Mouse (Mus musculus) neural tube, embryonic 15.5 days (tissue): ENCODE data around the gene Ppp1r16b. TPM values are rescaled to one million over a fixed set of nuclear protein-coding genes. Genes with fewer than 3 reads are reported as not detected.

Experiments used
- ATAC-seq: fragments of 200-750 bp; cut with Nextera tagmentation; 2 replicates; pipeline ENCODE4 v1.8.0; 2017; ENCODE audit warnings: mild to moderate bottlenecking, moderate TSS enrichment, moderate library complexity; ENCODE audit not compliant: low FRiP score
- H3K27ac ChIP-seq: fragments of 300-500 bp; sonication (generic); replicated peaks from 2 replicates; pipeline ENCODE4 v1.5.1; 2015; ENCODE audit warnings: mild to moderate bottlenecking, inconsistent platforms
- H3K27me3 ChIP-seq: fragments of 300-500 bp; sonication (generic); replicated peaks from 2 replicates; pipeline ENCODE4 v1.6.1; 2015; ENCODE audit warnings: inconsistent platforms
- H3K36me3 ChIP-seq: fragments of 300-500 bp; sonication (generic); 2 replicates; pipeline ENCODE4 v1.6.1; 2015; ENCODE audit warnings: inconsistent platforms
- H3K4me1 ChIP-seq: fragments of 300-500 bp; sonication (generic); 2 replicates; pipeline ENCODE4 v1.6.1; 2015; ENCODE audit warnings: inconsistent platforms
- H3K4me2 ChIP-seq: fragments of 300-500 bp; sonication (generic); 2 replicates; pipeline ENCODE4 v1.6.1; 2015; ENCODE audit warnings: inconsistent platforms, mild to moderate bottlenecking, moderate library complexity
- H3K4me3 ChIP-seq: fragments of 300-500 bp; sonication (generic); replicated peaks from 2 replicates; pipeline ENCODE4 v1.5.1; 2015; ENCODE audit warnings: mild to moderate bottlenecking, inconsistent platforms
- H3K9ac ChIP-seq: fragments of 300-500 bp; sonication (generic); replicated peaks from 2 replicates; pipeline ENCODE4 v1.6.1; 2015; ENCODE audit warnings: mild to moderate bottlenecking, inconsistent platforms
- H3K9me3 ChIP-seq: fragments of 300-500 bp; sonication (generic); replicated peaks from 2 replicates; pipeline ENCODE4 v1.6.1; 2016; ENCODE audit warnings: inconsistent platforms
- WGBS: fragments of 180-500 bp; shearing (Covaris S2); methylation state at CpG from one replicate; pipeline ENCODE4 v1.1.7; 2015; ENCODE audit warnings: mixed read lengths; 5-methylcytosine and 5-hydroxymethylcytosine counted together
- polyA plus RNA-seq: library from polyadenylated mRNA; unstranded; fragments of >200 nt; fragmentation: Nextera tagmentation; extraction: Ambion mirVana; gene quantifications from 2 replicates; pipeline ENCODE4 v1.2.1, GENCODE M21; 2015

Ppp1r16b gene
- polyA plus RNA-seq, 1 experiment from 2014 or later, result 26.6 TPM

DNA sequence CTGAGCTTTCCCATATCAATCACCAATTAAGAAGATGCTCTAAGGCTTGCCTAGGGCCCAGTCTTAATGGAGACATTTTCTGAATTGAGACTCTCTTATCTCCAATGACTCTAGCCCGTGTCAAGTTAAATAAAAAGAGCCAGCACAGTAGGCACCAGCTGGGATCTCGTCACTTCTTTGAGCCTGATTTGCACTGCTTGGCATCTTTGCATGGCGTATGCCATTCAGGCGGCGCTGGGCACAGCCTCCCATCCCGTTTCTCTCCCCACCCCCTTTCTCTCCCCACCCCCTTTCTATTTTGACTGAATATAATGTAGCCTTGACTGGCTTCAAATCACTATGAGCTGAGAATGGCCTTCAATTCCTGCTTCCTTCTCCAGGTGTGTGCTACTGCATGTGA lies 16.5 kb downstream of the Ppp1r16b start:
- ATAC-seq, result no peak

DNA sequence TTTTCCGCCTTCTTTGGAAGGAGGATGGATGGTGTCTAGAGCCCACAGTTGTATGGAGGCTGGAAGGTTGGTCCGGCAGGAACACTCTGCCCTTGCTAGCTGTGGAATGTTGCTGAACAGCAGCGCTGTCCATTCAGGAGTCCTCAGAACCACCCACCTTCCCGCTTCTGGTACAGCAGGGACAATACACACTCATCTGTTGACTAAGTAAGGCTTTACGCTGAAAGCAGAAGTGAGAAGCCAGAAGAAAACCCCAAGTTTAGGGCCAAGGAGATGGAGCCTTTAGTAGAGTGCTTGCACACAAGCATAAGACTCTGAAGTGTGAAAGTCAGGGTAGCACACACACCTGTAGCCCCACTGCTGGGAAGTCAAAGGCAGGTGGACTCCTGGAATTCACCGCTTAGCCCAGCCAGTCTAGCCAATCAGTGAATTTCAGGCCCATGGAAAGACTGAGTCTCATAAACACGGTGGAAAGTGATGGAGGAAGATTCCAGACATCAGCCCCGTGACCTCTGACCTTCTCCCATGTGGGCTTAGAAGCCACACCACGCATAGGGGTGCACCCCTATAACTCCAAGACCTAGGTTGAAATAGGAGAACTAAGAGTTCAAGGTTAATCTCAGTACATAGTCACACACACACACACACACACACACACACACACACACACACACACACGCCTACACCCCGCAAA lies 17.3 kb downstream of the Ppp1r16b start:
- no peak for ATAC-seq
- no peak overlapping the region for H3K4me3 ChIP-seq
- H3K27me3 ChIP-seq, result no peaks in the 10 kb centered on the region
- no peaks in the 10 kb centered on the region for H3K36me3 ChIP-seq
- peaks cover 26% of the 10 kb centered on the region for H3K4me1 ChIP-seq
- no peak overlapping the region for H3K4me2 ChIP-seq
- H3K9me3 ChIP-seq, result no peaks in the 10 kb centered on the region
- H3K27ac ChIP-seq, result no peak overlapping the region
- no peak overlapping the region for H3K9ac ChIP-seq
- 64% methylated on average over 11 of the region's 11 CpGs for WGBS

More for the DNA sequence above, 16.5 kb downstream of the Ppp1r16b start:
- H3K27me3 ChIP-seq, result no peaks in the 10 kb centered on the region
- H3K4me2 ChIP-seq, result no peak overlapping the region
- H3K36me3 ChIP-seq, result no peaks in the 10 kb centered on the region
- H3K9ac ChIP-seq, result no peak overlapping the region
- H3K4me3 ChIP-seq, result no peak overlapping the region
- peaks cover 26% of the 10 kb centered on the region for H3K4me1 ChIP-seq
- H3K9me3 ChIP-seq, result no peaks in the 10 kb centered on the region
- H3K27ac ChIP-seq, result no peak overlapping the region
- 57% methylated on average over 6 of the region's 6 CpGs for WGBS

DNA sequence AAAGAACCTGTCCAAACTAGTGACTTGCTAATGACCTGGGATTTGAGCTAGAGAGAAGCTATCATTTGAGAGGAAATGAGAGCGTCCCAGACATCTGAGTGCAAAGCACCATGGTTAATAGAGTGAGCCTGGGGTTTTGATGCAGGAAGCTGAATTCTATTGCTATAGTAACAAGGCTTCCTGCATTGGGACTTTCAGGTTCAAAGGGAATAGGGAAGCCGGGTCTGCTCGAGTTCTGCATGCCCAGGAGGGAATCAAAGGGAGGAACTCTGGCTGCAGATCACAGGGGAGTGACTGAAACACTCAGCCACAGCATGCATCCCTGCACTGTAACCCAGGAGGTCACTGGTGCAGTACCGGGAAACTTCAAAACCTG lies 17.8 kb downstream of the Ppp1r16b start:
- Histone ChIP-seq H3K27me3 (no peaks in the 10 kb centered on the region), H3K9me3 (no peaks in the 10 kb centered on the region), H3K4me1 (peaks cover 31% of the 10 kb centered on the region), H3K9ac (no peak overlapping the region), H3K27ac (0 out of 2 replicates have a peak overlapping the region, but pooled peaks have one; percentile 2), H3K4me3 (no peak overlapping the region), H3K36me3 (no peaks in the 10 kb centered on the region), H3K4me2 (no peak overlapping the region)
- WGBS, result 15% methylated on average over 4 of the region's 4 CpGs
- no peak for ATAC-seq

DNA sequence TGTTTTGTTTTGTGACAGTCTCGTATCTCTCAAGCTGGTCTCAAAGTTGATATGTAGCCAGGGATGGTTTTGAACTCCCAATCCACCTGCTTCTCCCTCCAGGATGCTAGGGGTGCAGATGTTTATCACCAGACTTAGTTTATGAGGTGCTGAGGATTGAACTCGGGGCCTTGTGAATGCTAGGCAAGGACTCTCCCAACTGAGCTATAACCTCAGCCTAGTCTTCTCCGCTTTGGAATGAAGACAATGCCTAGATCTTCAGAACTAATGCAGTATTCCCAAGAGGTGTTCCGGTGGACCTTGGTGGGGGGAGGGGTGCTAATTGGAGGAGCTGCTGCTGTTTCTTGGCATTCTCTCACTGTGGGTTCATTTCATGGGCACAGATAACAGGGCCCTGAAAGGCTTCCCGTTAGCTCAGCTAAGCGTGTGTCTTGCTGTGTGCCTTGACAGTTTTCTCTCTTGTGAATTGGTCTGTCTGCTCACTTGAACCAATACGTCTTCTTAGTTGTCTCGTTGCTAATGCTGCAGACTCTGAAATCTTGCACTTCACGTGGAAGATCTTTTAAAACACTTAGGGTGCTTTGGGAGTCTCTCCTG lies 19.1 kb downstream of the Ppp1r16b start:
- 47% methylated on average over 9 of the region's 9 CpGs for WGBS
- Histone ChIP-seq H3K27ac (no peak overlapping the region), H3K36me3 (no peaks in the 10 kb centered on the region)

DNA sequence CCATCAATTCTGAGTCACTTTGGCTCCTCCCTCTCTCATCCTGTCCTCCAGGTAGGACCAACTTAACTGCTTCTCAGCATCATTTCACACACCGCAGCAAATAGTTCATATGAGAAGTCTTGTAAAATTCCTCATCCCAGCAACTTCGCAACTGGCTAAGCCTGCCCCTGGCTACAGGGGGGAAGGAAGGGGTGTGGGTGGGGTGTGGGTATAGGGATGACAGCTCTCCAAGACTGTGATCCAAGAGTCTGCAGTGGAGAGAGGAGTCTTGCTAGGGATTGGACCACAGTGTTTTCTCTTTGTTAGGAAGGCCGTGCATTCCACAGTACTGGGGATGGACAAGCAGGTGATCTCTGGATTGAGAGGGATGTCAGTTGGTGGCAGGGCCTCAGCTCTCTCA lies 19.7 kb downstream of the Ppp1r16b start:
- Histone ChIP-seq H3K4me2 (no peak overlapping the region), H3K9me3 (no peaks in the 10 kb centered on the region), H3K27me3 (no peaks in the 10 kb centered on the region), H3K36me3 (no peaks in the 10 kb centered on the region), H3K27ac (no peak overlapping the region), H3K9ac (no peak overlapping the region), H3K4me1 (peaks cover 36% of the 10 kb centered on the region), H3K4me3 (no peak overlapping the region)
- WGBS, result 84% methylated on average over 3 of the region's 3 CpGs
- no peak for ATAC-seq

More for the DNA sequence above, 19.1 kb downstream of the Ppp1r16b start:
- H3K4me1 ChIP-seq, result peaks cover 31% of the 10 kb centered on the region
- no peak for ATAC-seq
- no peak overlapping the region for H3K4me3 ChIP-seq
- H3K4me2 ChIP-seq, result no peak overlapping the region
- H3K9me3 ChIP-seq, result no peaks in the 10 kb centered on the region
- no peak overlapping the region for H3K9ac ChIP-seq
- H3K27me3 ChIP-seq, result no peaks in the 10 kb centered on the region

DNA sequence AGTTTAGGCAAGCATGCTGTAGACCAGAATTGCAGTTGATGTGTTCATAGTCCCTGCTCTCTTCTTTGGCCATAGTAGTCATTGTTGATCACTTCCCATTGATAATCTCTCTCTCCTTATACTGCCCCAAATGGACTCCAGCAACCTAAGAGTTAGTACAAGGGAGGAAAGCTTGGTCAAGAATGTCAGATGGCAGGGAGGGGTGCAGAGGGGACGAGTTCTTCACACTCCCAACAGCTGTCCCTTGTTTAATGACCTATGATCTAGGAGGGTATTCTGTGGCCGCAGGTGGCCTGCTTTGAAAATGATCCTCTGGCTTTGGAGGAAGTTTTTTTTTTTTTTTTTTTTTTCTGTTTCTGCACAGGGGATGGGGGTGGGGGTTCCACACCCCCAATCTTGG lies 21.2 kb downstream of the Ppp1r16b start:
- WGBS, result 57% methylated on average over 2 of the region's 2 CpGs
- no peaks in the 10 kb centered on the region for H3K9me3 ChIP-seq

DNA sequence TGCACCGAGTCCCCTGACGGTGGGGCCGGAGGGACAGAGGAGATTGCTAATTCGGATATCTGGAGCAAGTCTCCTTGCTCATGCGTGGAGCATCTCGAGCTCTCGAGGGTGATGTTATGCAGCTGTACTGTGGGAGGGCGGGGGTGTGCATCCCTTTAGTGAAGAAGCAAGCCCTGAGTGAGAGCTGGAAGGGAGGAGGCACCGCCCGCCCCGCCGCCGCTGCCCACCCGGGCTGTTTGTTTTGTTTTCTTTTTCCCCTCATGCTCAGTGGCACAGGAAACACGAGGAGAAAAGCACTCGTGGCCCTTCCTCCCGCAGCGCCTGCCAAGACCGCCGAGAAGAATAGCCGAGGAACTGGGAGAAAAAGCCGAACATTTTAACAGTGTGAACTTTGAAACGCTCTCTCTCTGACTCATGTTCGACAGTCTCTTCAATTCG lies 22.6 kb downstream of the Ppp1r16b start:
- peaks cover 31% of the 10 kb centered on the region for H3K4me1 ChIP-seq
- H3K27ac ChIP-seq, result 0 out of 2 replicates have a peak overlapping the region, but pooled peaks have one; percentile 11
- H3K36me3 ChIP-seq, result no peaks in the 10 kb centered on the region
- H3K9ac ChIP-seq, result no peak overlapping the region
- peak overlapping the region; percentile 23; the same call in 1 of the 2 replicates for H3K4me2 ChIP-seq
- H3K4me3 ChIP-seq, result no peak overlapping the region
- no peak for ATAC-seq
- WGBS, result 59% methylated on average over 25 of the region's 25 CpGs
- no peaks in the 10 kb centered on the region for H3K27me3 ChIP-seq
- no peaks in the 10 kb centered on the region for H3K9me3 ChIP-seq

More for the DNA sequence above, 21.2 kb downstream of the Ppp1r16b start:
- no peak overlapping the region for H3K9ac ChIP-seq
- H3K4me2 ChIP-seq, result no peak overlapping the region
- H3K36me3 ChIP-seq, result no peaks in the 10 kb centered on the region
- no peak overlapping the region for H3K4me3 ChIP-seq
- ATAC-seq, result no peak
- no peaks in the 10 kb centered on the region for H3K27me3 ChIP-seq
- no peak overlapping the region for H3K27ac ChIP-seq
- peaks cover 40% of the 10 kb centered on the region for H3K4me1 ChIP-seq

DNA sequence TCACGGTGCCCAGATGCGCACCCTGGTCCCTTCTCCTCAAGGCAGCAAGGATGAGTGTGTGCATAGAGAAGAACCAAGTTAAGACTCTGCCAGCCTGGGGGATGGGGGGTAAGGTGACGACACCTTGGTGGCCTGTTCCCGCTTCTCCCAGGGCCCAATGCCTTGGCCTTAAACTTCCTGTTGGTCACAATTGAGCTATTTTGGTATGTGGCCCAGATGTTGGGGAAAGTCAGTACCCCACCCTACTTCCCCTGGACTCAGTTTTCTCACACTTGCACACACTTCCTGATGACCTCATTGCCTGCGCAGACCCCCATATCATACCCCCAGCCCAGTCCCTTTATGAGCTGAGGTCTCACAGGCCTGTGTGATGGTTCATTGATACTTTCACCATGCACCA lies 23.9 kb downstream of the Ppp1r16b start:
- ATAC-seq, result no peak
- Histone ChIP-seq H3K9ac (no peak overlapping the region), H3K27ac (no peak overlapping the region), H3K4me2 (no peak overlapping the region), H3K4me3 (no peak overlapping the region), H3K36me3 (no peaks in the 10 kb centered on the region), H3K27me3 (no peaks in the 10 kb centered on the region), H3K9me3 (no peaks in the 10 kb centered on the region), H3K4me1 (peaks cover 26% of the 10 kb centered on the region)
- 94% methylated on average over 5 of the region's 5 CpGs for WGBS

DNA sequence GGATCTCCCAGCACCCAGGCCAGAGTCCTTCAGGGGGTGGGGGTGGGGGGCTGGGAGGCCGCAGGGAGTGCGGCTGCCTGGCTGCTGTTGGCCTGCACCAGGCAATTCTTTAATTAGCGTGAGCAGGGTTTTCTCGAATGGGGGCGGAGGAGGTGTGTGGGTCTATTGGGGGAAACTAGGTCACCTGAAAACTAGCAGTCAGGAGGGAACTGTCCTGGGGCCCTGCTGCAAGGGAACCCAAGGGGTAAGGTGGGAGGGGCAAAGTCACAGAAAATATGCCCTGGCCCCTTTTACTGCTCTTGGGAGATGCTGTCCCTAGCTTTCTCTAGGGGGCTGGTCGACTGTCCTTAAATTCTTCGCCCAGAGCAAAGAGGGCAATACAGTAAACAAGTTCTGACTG lies 24.4 kb downstream of the Ppp1r16b start:
- H3K9me3 ChIP-seq, result no peaks in the 10 kb centered on the region
- H3K36me3 ChIP-seq, result no peaks in the 10 kb centered on the region
- no peak overlapping the region for H3K4me3 ChIP-seq
- no peaks in the 10 kb centered on the region for H3K27me3 ChIP-seq
- peaks cover 20% of the 10 kb centered on the region for H3K4me1 ChIP-seq
- no peak overlapping the region for H3K27ac ChIP-seq
- WGBS, result 45% methylated on average over 7 of the region's 7 CpGs
- H3K4me2 ChIP-seq, result no peak overlapping the region
- no peak overlapping the region for H3K9ac ChIP-seq
- ATAC-seq, result no peak

DNA sequence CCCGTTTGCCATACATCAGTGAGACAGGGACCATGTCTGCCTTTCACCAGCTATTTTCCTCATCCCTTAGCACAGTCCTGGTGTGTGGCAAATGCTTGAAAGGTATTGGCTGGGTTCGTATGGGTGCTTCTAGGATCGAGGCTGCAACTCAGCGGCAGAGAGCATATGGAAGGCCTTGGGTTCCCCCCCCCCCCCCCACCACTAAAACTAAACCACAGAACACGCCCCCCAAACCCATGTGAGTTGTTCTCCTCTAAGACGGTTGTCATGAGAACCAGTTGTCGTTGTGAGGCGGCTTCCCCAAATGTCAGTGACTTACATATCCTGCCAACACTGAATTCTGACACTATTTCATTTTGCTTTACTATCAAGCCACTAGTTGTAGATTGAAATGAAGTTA lies 24.9 kb downstream of the Ppp1r16b start:
- Histone ChIP-seq H3K4me3 (no peak overlapping the region), H3K4me2 (no peak overlapping the region), H3K9me3 (no peaks in the 10 kb centered on the region), H3K4me1 (peaks cover 15% of the 10 kb centered on the region), H3K27ac (no peak overlapping the region), H3K27me3 (no peaks in the 10 kb centered on the region), H3K9ac (no peak overlapping the region), H3K36me3 (no peaks in the 10 kb centered on the region)
- 51% methylated on average over 8 of the region's 8 CpGs for WGBS
- ATAC-seq, result no peak

DNA sequence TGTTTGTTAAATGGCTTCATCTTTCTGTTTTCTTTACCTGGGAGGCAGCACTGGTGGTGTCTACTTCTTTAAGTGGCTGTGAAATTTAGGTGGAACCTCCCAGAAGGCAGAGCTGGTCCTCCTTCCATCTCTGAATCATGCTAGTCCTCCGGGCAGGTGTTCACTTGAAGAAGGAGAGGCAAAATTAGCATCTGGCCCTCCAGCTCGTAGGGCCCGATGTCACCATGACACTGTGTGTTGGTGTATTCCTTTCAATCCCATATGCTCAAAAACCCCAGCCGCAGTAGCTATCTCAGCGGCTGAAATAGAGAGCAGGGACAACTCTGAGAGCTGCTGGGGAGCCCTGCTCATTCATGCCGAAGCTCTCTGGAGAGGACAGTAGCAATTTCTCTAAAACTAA lies 27.0 kb downstream of the Ppp1r16b start:
- Histone ChIP-seq H3K9me3 (no peaks in the 10 kb centered on the region), H3K4me1 (peaks cover 14% of the 10 kb centered on the region; the same call in 1 of the 2 replicates), H3K4me2 (no peak overlapping the region), H3K27ac (no peak overlapping the region), H3K36me3 (peaks cover 2% of the 10 kb centered on the region; the same call in 1 of the 2 replicates), H3K27me3 (no peaks in the 10 kb centered on the region), H3K9ac (no peak overlapping the region), H3K4me3 (no peak overlapping the region)
- ATAC-seq, result no peak
- 85% methylated on average over 6 of the region's 6 CpGs for WGBS

DNA sequence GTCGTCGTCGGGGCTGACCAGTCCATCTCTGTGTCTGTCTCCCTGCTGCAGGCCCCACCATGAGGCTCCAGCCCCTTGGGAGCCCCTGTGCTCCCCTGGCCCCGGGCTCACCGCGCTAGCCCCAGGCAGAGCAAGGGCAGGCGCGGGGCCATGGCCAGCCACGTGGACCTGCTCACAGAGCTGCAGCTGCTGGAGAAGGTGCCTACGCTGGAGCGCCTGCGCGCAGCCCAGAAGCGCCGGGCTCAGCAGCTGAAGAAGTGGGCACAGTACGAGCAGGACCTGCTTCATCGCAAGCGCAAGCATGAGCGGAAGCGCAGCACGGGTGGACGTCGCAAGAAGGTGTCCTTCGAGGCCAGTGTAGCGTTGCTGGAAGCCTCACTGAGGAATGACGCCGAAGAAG lies 30.6 kb downstream of the Ppp1r16b start:
- H3K4me1 ChIP-seq, result no peaks in the 10 kb centered on the region
- no peak overlapping the region for H3K4me3 ChIP-seq
- ATAC-seq, result no peak
- H3K4me2 ChIP-seq, result no peak overlapping the region
- 82% methylated on average over 27 of the region's 27 CpGs for WGBS
- H3K36me3 ChIP-seq, result peaks cover 4% of the 10 kb centered on the region
- H3K27ac ChIP-seq, result no peak overlapping the region
- no peaks in the 10 kb centered on the region for H3K9me3 ChIP-seq
- H3K9ac ChIP-seq, result no peak overlapping the region
- no peaks in the 10 kb centered on the region for H3K27me3 ChIP-seq
